Mouse (Mus musculus): ENCODE measurements at regions not wholly inside any gene's neighbourhood (a gene's known extent, or its start where the extent isn't known, plus 50 kb on each side); places are given as distances from the start of the nearest gene placed in this dataset.

DNA sequence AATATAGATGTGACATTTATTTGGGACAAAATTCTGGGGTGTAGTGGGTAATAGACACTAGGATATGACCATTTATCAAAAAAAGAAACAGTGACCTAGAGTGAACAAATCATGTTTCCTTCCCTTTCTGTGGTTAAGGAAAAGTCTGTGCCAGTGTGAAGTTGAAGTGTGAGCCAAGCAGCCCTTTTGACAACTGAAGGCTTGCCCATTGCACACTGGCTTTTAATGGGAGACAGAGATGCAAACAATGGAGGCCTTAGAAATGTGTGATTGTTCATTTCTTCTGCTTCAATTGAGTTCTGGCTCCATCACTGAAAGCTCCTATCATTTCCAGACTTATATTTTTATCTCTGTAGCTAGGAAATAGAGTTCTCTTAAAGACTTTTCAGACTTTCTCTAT lies 130.0 kb upstream of the Vegfc start:
- DNase-seq (ENCODE audit: low spot score in 2 of 2) = no peak
- intact Hi-C loops (cut with DNase I) = no loop called here

GRCm38 (mm10) chr8:53954476-53955158 lies 122.8 kb upstream of the Vegfc start:
- no peak for DNase-seq (ENCODE audit: low spot score in 2 of 2)
- intact Hi-C loops (cut with DNase I) = no loop called here

DNA sequence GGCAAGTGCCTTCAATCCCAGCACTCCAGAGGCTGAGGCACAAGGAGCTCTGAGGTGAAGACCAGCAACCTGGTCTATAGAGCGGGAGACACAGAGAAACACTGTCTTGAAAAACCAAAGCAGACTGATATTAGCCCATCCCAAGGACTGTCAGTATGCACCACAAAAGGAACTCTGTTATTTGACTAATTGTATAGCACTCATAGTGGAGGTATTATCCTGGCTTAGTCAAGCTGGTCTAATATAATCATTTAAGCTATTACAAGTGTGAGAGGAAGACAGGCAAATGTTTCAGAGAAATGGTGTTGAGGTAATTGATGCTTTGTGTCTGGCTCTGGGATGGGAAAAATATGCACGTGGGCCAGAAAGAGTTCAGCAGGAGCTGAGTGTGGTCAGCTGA lies 121.3 kb upstream of the Vegfc start:
- intact Hi-C loops (cut with DNase I) = no loop called here
- DNase-seq (ENCODE audit: low spot score in 2 of 2) = no peak

GRCm38 (mm10) chr8:53958548-53958947 lies 118.9 kb upstream of the Vegfc start:
- no peak for DNase-seq (ENCODE audit: low spot score in 2 of 2)
- intact Hi-C loops (cut with DNase I) = no loop called here

- intact Hi-C loops (cut with DNase I) = no loop called here
- DNase-seq (ENCODE audit: low spot score in 2 of 2) = no peak
These were observed 114.4 kb upstream of the Vegfc start for GRCm38 (mm10) chr8:53962993-53963392.

GRCm38 (mm10) chr8:53984296-53984695 lies 93.1 kb upstream of the Vegfc start:
- intact Hi-C loops (cut with DNase I) = no loop called here
- DNase-seq (ENCODE audit: low spot score in 2 of 2) = no peak

- intact Hi-C loops (cut with DNase I) = no loop called here
- no peak for DNase-seq (ENCODE audit: low spot score in 2 of 2)
These were observed 91.7 kb upstream of the Vegfc start for GRCm38 (mm10) chr8:53985685-53986084.

GRCm38 (mm10) chr8:53994208-53994607 lies 83.2 kb upstream of the Vegfc start:
- intact Hi-C loops (cut with DNase I) = no loop called here
- DNase-seq (ENCODE audit: low spot score in 2 of 2) = no peak

GRCm38 (mm10) chr8:53997461-53997860 lies 79.9 kb upstream of the Vegfc start:
- no peak for DNase-seq (ENCODE audit: low spot score in 2 of 2)
- intact Hi-C loops (cut with DNase I) = no loop called here

- no peak for DNase-seq (ENCODE audit: low spot score in 2 of 2)
- intact Hi-C loops (cut with DNase I) = no loop called here
These were observed 74.5 kb upstream of the Vegfc start for GRCm38 (mm10) chr8:54002948-54003347.

- intact Hi-C loops (cut with DNase I) = no loop called here
- no peak for DNase-seq (ENCODE audit: low spot score in 2 of 2)
These were observed 63.3 kb upstream of the Vegfc start for GRCm38 (mm10) chr8:54014096-54014495.

- no peak for DNase-seq (ENCODE audit: low spot score in 2 of 2)
- intact Hi-C loops (cut with DNase I) = no loop called here
These were observed 58.8 kb upstream of the Vegfc start for GRCm38 (mm10) chr8:54018535-54019165.

All from left cerebral cortex, postnatal 14 days (tissue).